Mouse (Mus musculus): ENCODE results near the gene Fam89a. TPM values are rescaled to one million over a fixed set of nuclear protein-coding genes. Genes with fewer than 3 reads are reported as not detected.

The Fam89a gene
- under 1 TPM in 1 of 2 experiments, not detected in 1; 0.70 TPM for total RNA-seq (2023)

DNA sequence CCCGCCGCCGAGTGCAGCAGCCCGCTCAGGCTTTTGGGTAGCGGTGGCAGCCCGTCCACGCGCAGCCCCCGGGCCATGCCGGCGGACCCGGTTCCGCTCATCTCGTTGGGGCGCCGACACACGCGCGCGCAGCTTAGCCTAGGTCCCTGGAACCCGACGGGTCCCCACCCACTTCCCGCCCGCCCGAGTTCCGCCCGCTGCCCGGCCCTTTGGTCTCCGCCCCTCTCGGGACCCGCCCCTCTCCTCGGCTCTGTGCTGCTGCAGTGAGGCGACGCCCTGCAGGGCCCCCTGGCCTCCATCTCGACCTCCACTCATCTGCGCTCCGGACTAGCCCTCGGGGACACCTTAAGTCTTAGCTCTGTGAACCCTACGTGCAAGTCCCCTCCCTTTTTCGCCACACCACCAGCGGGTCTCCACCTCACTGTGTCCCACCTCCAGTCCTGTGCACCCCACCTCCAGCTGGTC lies at the start of gene Fam89a:
Gene Fam89a, minus strand, starts transcription at position 124 of the 465 bp plus-strand sequence.

DNA sequence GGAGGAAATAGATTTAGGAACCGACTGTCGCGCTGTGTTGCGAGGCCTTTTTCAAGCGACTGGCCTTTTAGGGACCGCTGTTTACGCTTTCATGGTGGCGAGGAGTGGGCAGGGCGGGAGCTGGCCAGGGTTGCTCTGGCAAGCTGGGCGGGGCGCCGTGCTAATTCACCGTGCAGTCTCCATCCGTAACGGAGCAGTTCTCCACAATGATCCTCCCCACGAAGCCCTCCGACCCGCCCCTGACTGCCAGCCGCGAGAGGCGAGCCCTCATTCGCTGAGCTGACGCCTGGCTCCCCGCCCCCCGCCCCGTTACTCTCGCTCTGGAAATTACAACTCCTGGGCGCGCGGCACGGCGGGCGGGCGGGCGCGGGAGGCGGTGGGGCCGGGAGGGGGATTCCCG lies 41.1 kb upstream of the Fam89a start, which contains the start of gene Trim67:
Gene Trim67, plus strand, starts transcription at position 385 of the 400 bp plus-strand sequence.

DNA sequence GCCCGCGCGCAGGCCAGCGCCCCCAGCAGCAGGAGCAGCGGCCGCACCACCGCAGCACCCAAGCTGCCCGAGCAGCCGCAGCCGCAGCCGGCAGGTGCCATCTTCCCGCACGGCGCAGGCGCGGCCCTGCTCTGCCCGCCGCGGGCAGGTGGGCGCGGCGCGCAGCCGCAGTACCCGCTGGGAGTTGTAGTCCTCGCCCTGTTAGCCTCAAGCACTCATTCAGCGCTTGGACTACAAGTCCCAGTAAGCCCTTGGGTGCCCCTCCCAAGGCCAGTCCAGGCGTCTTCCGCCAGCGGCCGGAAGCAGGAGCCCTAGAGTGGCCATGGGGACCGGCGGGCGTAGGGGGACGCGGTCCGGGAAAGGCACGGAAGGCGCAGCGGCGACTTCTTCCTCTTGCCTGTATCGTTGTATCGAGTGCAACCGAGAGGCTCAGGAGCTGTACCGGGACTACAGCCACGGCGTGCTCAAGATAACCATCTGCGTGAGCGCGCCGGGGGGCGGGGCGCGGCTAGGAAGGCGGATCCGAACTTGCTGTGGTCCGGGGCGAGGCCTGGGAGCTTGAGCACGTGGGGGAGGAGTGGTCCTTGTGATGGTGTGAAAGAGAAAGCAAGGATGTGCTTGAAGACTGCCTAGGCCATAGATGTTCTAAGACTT lies 29.6 kb downstream of the Fam89a start, which contains the start of the genes Ttc13 and Arv1:
Gene Ttc13, minus strand, starts transcription at position 122 of the 654 bp plus-strand sequence.
Gene Arv1, plus strand, starts transcription at position 278 of the 654 bp plus-strand sequence.

Other genes with a start within 250 kb of the Fam89a start
- 10 to 100 TPM; 52.1 to 53.8 TPM for gene Cog2, start 231.1 kb downstream of the Fam89a start, total RNA-seq (2023)
- not detected for gene Agt, start 182.1 kb downstream of the Fam89a start, total RNA-seq (2023)
- gene Capn9, start 175.7 kb downstream of the Fam89a start, total RNA-seq (2023): not detected
- gene 2310022B05Rik, start 88.5 kb downstream of the Fam89a start, total RNA-seq (2023): 1 to 10 TPM; 6.0 to 7.7 TPM
- gene Ttc13, start 29.8 kb downstream of the Fam89a start, total RNA-seq (2023): 100 to 1,000 TPM; 220 to 276 TPM
- gene Arv1, start 29.7 kb downstream of the Fam89a start, total RNA-seq (2023): 10 to 100 TPM; 32.8 to 41.5 TPM
- not detected for gene Trim67, start 41.3 kb upstream of the Fam89a start, total RNA-seq (2023)
- 10 to 100 TPM; 63.8 to 68.8 TPM for gene Gnpat, start 111.2 kb upstream of the Fam89a start, total RNA-seq (2023)
- 10 to 100 TPM; 28.8 to 30.0 TPM for gene 2810004N23Rik, start 111.3 kb upstream of the Fam89a start, total RNA-seq (2023)
- gene Exoc8, start 145.9 kb upstream of the Fam89a start, total RNA-seq (2023): 10 to 100 TPM; 14.9 to 17.5 TPM
- gene Sprtn, start 146.1 kb upstream of the Fam89a start, total RNA-seq (2023): 10 to 100 TPM; 33.2 to 38.3 TPM
- 10 to 100 TPM; 39.2 to 39.5 TPM for gene Egln1, start 197.5 kb upstream of the Fam89a start, total RNA-seq (2023)

Data from T-cell, adult 66 days (primary cell).